Mouse (Mus musculus) intestine, embryonic 14.5 days (tissue): Measurements from ENCODE around the gene Robo2. TPM values are rescaled to one million over a fixed set of nuclear protein-coding genes. Genes with fewer than 3 reads are reported as not detected.

Source experiments
- ATAC-seq: fragments of 200-750 bp; cut with Nextera tagmentation; replicated peaks from 2 replicates; pipeline ENCODE4 v1.8.0; 2017; ENCODE audit warnings: low read depth, moderate number of reproducible peaks, moderate TSS enrichment, moderate library complexity; ENCODE audit not compliant: low FRiP score, low TSS enrichment
- DNase-seq: peaks from one replicate; pipeline ENCODE4 v3.0.0-alpha.2; 2018; ENCODE audit warnings: low spot score
- H3K27ac ChIP-seq: fragments of 300-500 bp; sonication (generic); 2 replicates; pipeline ENCODE4 v1.5.1; 2014; ENCODE audit warnings: low read depth, mild to moderate bottlenecking, control low read depth
- H3K27me3 ChIP-seq: fragments of 300-500 bp; sonication (generic); replicated peaks from 2 replicates; pipeline ENCODE4 v1.6.1; 2014; ENCODE audit warnings: low read length, control low read depth; ENCODE audit not compliant: control insufficient read depth, insufficient read depth
- H3K36me3 ChIP-seq: fragments of 300-500 bp; sonication (generic); 2 replicates; pipeline ENCODE4 v1.6.1; 2014; ENCODE audit warnings: low read length, control low read depth; ENCODE audit not compliant: control insufficient read depth, insufficient read depth
- H3K4me1 ChIP-seq: fragments of 300-500 bp; sonication (generic); replicated peaks from 2 replicates; pipeline ENCODE4 v1.6.1; 2014; ENCODE audit warnings: low read length, control low read depth, mixed read lengths; ENCODE audit not compliant: control insufficient read depth, insufficient read depth
- H3K4me2 ChIP-seq: fragments of 300-500 bp; sonication (generic); 2 replicates; pipeline ENCODE4 v1.6.1; 2014; ENCODE audit warnings: low read length
- H3K4me3 ChIP-seq: fragments of 300-500 bp; sonication (generic); 2 replicates; pipeline ENCODE4 v1.5.1; 2014; ENCODE audit warnings: low read depth, low read length, control low read depth, mixed read lengths
- H3K9ac ChIP-seq: fragments of 300-500 bp; sonication (generic); 2 replicates; pipeline ENCODE4 v1.6.1; 2014; ENCODE audit warnings: mild to moderate bottlenecking, low read length
- H3K9me3 ChIP-seq: fragments of 300-500 bp; sonication (generic); 2 replicates; pipeline ENCODE4 v1.6.1; 2016; ENCODE audit warnings: low read length, control low read depth; ENCODE audit not compliant: control insufficient read depth
- WGBS: fragments of 180-500 bp; shearing (Covaris S2); extraction: QIAGEN DNeasy Blood & Tissue Kit; methylation state at CpG from one replicate; pipeline ENCODE4 v1.1.7; 2014; 5-methylcytosine and 5-hydroxymethylcytosine counted together
- polyA plus RNA-seq: library from polyadenylated mRNA; unstranded; fragments of >200 nt; fragmentation: Nextera tagmentation; extraction: Ambion mirVana; gene quantifications from 2 replicates; pipeline ENCODE4 v1.2.1, GENCODE M21; 2014

Robo2 gene
- 35.7 and 41.7 TPM in 2 replicates for polyA plus RNA-seq

DNA sequence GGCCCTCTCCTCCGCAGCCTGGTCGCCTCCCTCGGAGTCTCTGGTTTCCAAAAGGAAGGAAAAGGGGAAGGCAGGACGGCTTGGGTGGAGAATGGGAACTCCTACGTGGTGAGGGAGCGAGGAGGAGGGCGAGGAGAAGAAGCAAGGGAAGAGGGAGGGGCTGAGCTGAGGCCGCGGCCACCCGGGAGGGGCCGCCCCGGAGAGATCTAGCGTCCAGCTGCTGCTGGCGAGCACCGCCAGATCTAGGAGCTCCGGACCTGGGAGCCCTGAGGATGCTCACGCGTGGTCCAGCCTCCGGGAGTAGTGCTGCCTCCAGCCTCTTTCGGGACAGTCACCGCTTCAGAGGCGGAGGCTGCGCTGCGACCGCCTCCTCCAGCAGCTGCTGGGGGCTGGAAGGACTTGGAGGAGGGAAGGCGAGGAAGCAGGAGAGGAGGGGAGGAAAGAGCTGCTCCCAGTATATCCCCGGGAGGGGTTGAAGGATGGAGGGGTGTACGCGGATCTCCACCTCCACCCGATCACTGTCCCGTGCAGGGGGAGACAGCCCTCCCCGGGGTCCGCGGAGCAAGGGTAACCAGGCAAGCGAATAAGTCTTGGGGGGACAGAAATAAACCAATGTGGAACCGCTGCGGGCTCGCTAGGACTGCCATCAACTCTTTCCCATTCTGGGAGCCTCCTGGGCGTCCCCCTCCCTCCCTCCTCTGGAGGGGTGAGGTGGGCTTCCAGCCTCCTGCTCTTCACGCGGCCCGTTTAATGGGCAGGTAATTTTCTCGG, at the start of gene Robo2:
Gene Robo2, minus strand, starts transcription at position 345 of the 771 bp plus-strand sequence.
- 1% methylated on average over 36 of the region's 43 CpGs for WGBS
- peak; percentile 85 for DNase-seq
- Histone ChIP-seq H3K4me1 (peaks cover 4% of the 10 kb centered on the region), H3K36me3 (no peaks in the 10 kb centered on the region), H3K27me3 (no peaks in the 10 kb centered on the region), H3K4me2 (peak within 1 kb of the TSS; percentile 94), H3K4me3 (peak within 1 kb of the TSS; percentile 72), H3K27ac (peak within 1 kb of the TSS; percentile 71), H3K9ac (peak within 1 kb of the TSS; percentile 54), H3K9me3 (no peaks in the 10 kb centered on the region)
- peak; percentile 85 for ATAC-seq

DNA sequence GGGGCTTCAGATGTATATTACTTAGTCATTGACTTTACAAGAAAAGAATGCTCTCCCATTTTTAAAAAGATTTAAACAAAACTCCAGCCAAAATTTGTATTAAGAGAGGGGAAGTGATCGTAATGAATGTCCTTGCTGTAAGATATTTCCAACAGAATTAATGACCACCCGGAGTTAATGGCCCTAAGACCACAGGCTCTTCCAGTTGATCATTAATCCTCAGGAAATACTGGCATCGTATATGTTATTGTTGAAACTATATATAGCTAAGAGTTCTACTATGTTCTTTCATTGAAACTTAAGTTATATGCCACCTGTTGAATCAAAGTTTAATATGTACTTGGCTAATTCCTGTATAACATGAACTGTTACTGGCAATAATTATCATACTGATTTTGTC, 46.5 kb upstream of the Robo2 start:
- no peak for DNase-seq
- H3K36me3 ChIP-seq: no peaks in the 10 kb centered on the region
- no peak overlapping the region for H3K4me3 ChIP-seq
- no peak overlapping the region for H3K4me2 ChIP-seq
- no peak for ATAC-seq
- H3K9ac ChIP-seq: no peak overlapping the region
- no peaks in the 10 kb centered on the region for H3K27me3 ChIP-seq
- no peaks in the 10 kb centered on the region for H3K9me3 ChIP-seq
- H3K4me1 ChIP-seq: no peaks in the 10 kb centered on the region
- WGBS: 39% methylated on average over 3 of the region's 3 CpGs
- no peak overlapping the region for H3K27ac ChIP-seq

DNA sequence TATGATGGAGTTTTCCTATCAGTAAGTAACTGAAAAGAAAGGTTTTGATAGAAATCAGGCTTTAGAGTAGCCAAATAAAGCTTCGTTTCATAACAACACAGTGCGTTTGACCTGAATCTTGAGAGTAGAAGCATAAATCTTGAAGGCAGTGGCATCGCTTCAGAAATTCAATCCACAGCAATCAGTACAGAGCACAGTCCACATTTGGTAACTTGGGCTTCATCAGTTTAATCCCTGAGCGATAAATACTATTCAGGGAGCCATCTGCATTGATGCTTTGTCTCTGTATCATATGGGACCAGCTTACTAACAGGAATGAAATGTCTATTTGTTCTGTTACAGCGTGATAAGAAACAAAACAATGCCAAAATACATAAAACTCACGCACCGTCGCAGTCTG, 46.1 kb upstream of the Robo2 start:
- DNase-seq (no peak), ATAC-seq (no peak)
- Histone ChIP-seq H3K27me3 (no peaks in the 10 kb centered on the region), H3K4me3 (no peak overlapping the region), H3K4me2 (no peak overlapping the region), H3K9me3 (no peaks in the 10 kb centered on the region), H3K27ac (no peak overlapping the region), H3K36me3 (no peaks in the 10 kb centered on the region), H3K9ac (no peak overlapping the region), H3K4me1 (no peaks in the 10 kb centered on the region)
- WGBS: 59% methylated on average over 8 of the region's 8 CpGs

DNA sequence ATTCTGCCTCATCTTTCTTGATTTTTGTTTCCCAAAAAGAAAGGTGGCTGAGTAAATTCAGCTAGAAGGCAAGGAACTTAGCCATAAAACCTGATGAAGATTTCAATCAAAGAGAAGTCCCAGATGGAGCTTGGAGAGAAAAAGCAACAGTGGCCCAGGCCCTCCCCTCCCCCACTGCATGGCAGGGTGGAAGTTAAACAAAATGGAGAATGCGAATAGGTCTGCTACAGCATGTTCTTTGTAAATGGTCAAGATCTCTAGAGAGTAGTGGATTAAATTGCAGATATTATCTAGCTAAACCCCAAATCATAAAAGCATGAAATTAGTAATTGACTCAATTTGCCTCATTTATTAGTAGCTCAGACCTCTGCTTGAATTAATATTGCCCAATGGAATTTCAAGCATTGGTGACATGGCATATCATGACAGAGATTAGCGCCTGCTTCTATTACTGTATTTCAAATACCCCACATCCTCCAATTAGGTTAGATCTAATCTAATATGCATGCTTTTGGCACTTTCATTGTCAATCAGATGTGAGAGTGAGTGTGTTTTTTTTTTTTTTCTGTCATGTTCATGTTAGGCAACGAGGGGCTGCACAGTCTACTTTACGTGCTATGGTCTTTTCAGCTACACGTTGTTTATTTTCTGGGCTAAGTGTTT, 45.3 kb upstream of the Robo2 start:
- Histone ChIP-seq H3K4me3 (no peak overlapping the region), H3K9ac (no peak overlapping the region), H3K27me3 (no peaks in the 10 kb centered on the region), H3K36me3 (no peaks in the 10 kb centered on the region), H3K9me3 (no peaks in the 10 kb centered on the region), H3K4me1 (no peaks in the 10 kb centered on the region), H3K4me2 (no peak overlapping the region), H3K27ac (no peak overlapping the region)
- 79% methylated on average over 5 of the region's 5 CpGs for WGBS
- ATAC-seq (no peak), DNase-seq (no peak)

DNA sequence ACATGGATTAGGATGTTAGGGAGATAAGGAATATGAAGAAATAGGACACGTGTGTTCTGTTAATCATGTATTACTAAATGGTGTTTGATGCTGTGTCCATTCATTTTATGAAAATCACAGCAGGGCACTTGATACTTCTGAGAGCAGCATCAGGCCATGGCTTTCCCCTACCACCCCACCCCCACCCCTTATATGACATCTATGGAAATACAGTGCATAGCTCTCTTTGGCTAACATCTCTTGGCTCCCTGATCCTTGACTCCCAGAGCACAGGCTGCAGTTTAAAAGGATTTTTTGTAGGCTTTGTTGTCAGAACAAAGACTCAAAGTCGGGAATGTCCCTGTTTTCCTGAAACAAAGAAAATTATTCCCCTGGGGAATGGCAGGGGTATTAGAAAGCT, 43.6 kb upstream of the Robo2 start:
- no peak overlapping the region for H3K4me2 ChIP-seq
- H3K36me3 ChIP-seq: no peaks in the 10 kb centered on the region
- no peak overlapping the region for H3K4me3 ChIP-seq
- no peaks in the 10 kb centered on the region for H3K4me1 ChIP-seq
- no peak overlapping the region for H3K9ac ChIP-seq
- WGBS: 43% methylated on average over 2 of the region's 2 CpGs
- no peak overlapping the region for H3K27ac ChIP-seq
- DNase-seq (no peak), ATAC-seq (no peak)
- H3K27me3 ChIP-seq: no peaks in the 10 kb centered on the region
- no peaks in the 10 kb centered on the region for H3K9me3 ChIP-seq

DNA sequence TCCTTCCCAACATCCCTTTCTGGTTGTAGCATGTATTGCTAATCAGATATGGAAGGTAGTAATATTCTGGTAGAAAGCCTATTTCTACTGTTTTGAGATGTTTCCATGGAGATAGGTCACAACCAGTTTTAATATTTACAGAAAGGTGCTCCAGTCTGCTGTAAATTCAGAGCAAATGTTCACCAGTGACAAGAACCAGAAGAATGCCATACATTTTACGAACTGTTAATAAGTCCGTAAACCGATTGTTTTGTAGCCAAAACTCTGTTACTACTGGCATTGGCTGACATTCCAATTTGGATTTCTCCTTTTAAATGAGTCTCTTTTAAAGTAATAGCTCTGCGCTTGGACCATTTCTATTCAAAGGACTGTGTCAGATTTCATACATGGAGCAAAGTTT, 36.4 kb upstream of the Robo2 start:
- ATAC-seq (no peak), DNase-seq (no peak)
- H3K27ac ChIP-seq: no peak overlapping the region
- H3K9me3 ChIP-seq: no peaks in the 10 kb centered on the region
- no peak overlapping the region for H3K4me2 ChIP-seq
- no peak overlapping the region for H3K9ac ChIP-seq
- H3K27me3 ChIP-seq: no peaks in the 10 kb centered on the region
- no peaks in the 10 kb centered on the region for H3K4me1 ChIP-seq
- no peaks in the 10 kb centered on the region for H3K36me3 ChIP-seq
- no peak overlapping the region for H3K4me3 ChIP-seq
- WGBS: 76% methylated on average over 4 of the region's 4 CpGs

DNA sequence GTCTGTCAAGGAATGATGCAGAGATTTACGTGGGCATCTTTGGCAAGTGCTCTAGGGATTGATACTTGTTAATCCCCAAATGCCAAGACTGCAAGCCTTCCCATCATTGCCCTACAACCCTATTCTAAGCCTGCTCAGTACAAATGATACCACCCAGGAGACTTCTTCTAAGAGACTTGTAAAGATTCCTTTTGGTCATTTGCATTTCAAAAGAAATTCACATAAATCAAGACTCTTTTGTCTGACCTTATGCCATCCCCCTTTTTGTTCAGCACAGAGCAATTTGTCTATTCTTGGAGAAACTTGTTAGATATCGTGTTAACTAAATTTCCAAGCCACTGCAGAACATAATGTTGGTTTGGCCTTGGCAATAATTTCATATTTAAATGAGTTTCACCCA, 15.4 kb upstream of the Robo2 start:
- no peak overlapping the region for H3K4me3 ChIP-seq
- DNase-seq (no peak), ATAC-seq (no peak)
- no peak overlapping the region for H3K9ac ChIP-seq
- H3K4me1 ChIP-seq: no peaks in the 10 kb centered on the region
- no peaks in the 10 kb centered on the region for H3K9me3 ChIP-seq
- H3K27ac ChIP-seq: no peak overlapping the region
- H3K27me3 ChIP-seq: no peaks in the 10 kb centered on the region
- H3K36me3 ChIP-seq: no peaks in the 10 kb centered on the region
- H3K4me2 ChIP-seq: no peak overlapping the region
- WGBS: 62% methylated on average over 2 of the region's 2 CpGs

DNA sequence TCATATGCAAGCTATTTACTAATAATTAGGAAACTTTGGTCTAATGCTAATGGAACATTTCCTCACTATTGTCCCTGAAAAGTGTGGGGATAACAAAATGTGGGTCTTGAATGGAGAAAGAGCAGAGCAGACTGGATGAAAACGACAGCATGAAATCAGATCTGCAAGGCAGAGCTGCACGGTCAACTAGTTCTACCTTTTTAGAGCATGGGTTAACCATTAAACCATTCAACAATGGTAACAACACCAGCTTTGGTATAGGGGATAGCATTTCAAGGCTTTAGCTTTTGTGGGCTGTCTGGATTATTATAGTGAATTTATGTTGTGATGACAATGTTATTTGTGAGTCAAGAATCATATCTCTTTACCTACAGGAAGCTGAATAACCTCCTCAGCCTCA, 8.7 kb upstream of the Robo2 start:
- H3K9me3 ChIP-seq: no peaks in the 10 kb centered on the region
- H3K9ac ChIP-seq: no peak overlapping the region
- H3K4me3 ChIP-seq: no peak overlapping the region
- no peaks in the 10 kb centered on the region for H3K27me3 ChIP-seq
- H3K4me1 ChIP-seq: no peaks in the 10 kb centered on the region
- ATAC-seq (no peak), DNase-seq (no peak)
- no peak overlapping the region for H3K4me2 ChIP-seq
- WGBS: 67% methylated on average over 2 of the region's 2 CpGs
- H3K36me3 ChIP-seq: no peaks in the 10 kb centered on the region
- H3K27ac ChIP-seq: no peak overlapping the region
